Mouse (Mus musculus) heart, embryonic 16.5 days (tissue): Measurements from ENCODE around the gene Szt2. TPM values are rescaled to one million over a fixed set of nuclear protein-coding genes. Genes with fewer than 3 reads are reported as not detected.

Experiments used
- ATAC-seq: fragments of 200-750 bp; cut with Nextera tagmentation; replicated peaks from 2 replicates; pipeline ENCODE4 v1.8.0; 2017; ENCODE audit warnings: moderate number of reproducible peaks; ENCODE audit not compliant: insufficient read depth, low FRiP score; ENCODE audit errors: extremely low read depth
- H3K27ac ChIP-seq: fragments of 300-500 bp; sonication (generic); 2 replicates; pipeline ENCODE4 v1.5.1; 2014; ENCODE audit warnings: mild to moderate bottlenecking, low read length, control low read depth, moderate library complexity
- H3K27me3 ChIP-seq: fragments of 300-500 bp; sonication (generic); 2 replicates; pipeline ENCODE4 v1.6.1; 2014; ENCODE audit warnings: low read length, mixed read lengths; ENCODE audit not compliant: control insufficient read depth, insufficient read depth
- H3K36me3 ChIP-seq: fragments of 300-500 bp; sonication (generic); 2 replicates; pipeline ENCODE4 v1.6.1; 2014; ENCODE audit not compliant: control insufficient read depth, insufficient read depth
- H3K4me1 ChIP-seq: fragments of 300-500 bp; sonication (generic); 2 replicates; pipeline ENCODE4 v1.6.1; 2014; ENCODE audit warnings: low read length, mixed read lengths; ENCODE audit not compliant: control insufficient read depth, insufficient read depth
- H3K4me2 ChIP-seq: fragments of 300-500 bp; sonication (generic); 2 replicates; pipeline ENCODE4 v1.6.1; 2014; ENCODE audit warnings: low read depth, mild to moderate bottlenecking, control low read depth, low read length
- H3K4me3 ChIP-seq: fragments of 300-500 bp; sonication (generic); 2 replicates; pipeline ENCODE4 v1.5.1; 2014; ENCODE audit warnings: mild to moderate bottlenecking, control low read depth, low read length
- H3K9ac ChIP-seq: fragments of 300-500 bp; sonication (generic); 2 replicates; pipeline ENCODE4 v1.6.1; 2014; ENCODE audit warnings: low read length, control low read depth
- H3K9me3 ChIP-seq: fragments of 300-500 bp; sonication (generic); replicated peaks from 2 replicates; pipeline ENCODE4 v1.6.1; 2016; ENCODE audit warnings: low read length; ENCODE audit not compliant: control insufficient read depth
- WGBS: fragments of 180-500 bp; shearing (Covaris S2); extraction: QIAGEN DNeasy Blood & Tissue Kit; methylation state at CpG from one replicate; pipeline ENCODE4 v1.1.7; 2014; 5-methylcytosine and 5-hydroxymethylcytosine counted together
- polyA plus RNA-seq: library from polyadenylated mRNA; unstranded; fragments of >200 nt; fragmentation: Nextera tagmentation; extraction: Ambion mirVana; gene quantifications from 2 replicates; pipeline ENCODE4 v1.2.1, GENCODE M21; 2015

Szt2 gene
- polyA plus RNA-seq, 1 experiment from 2014 or later, result 5.3 TPM

GRCm38 (mm10) chr4:118429215-118429895, 20.3 kb upstream of the Szt2 start:
- Histone ChIP-seq H3K4me2 (peak overlapping the region; percentile 97), H3K9ac (peak overlapping the region; percentile 6; the same call in 1 of the 2 replicates), H3K27ac (peak overlapping the region; percentile 89; the same call in 1 of the 2 replicates), H3K4me3 (peak overlapping the region; percentile 91), H3K27me3 (no peaks in the 10 kb centered on the region), H3K9me3 (no peaks in the 10 kb centered on the region), H3K36me3 (peaks cover 41% of the 10 kb centered on the region), H3K4me1 (peaks cover 29% of the 10 kb centered on the region)
- no peak for ATAC-seq
- 48% methylated on average over 7 of the region's 7 CpGs for WGBS

GRCm38 (mm10) chr4:118428531-118429214, 19.6 kb upstream of the Szt2 start:
- Histone ChIP-seq H3K9ac (peak overlapping the region; percentile 95), H3K4me3 (peak overlapping the region; percentile 91), H3K4me1 (peaks cover 25% of the 10 kb centered on the region), H3K27ac (peak overlapping the region; percentile 89), H3K27me3 (no peaks in the 10 kb centered on the region), H3K4me2 (peak overlapping the region; percentile 97), H3K36me3 (peaks cover 35% of the 10 kb centered on the region), H3K9me3 (no peaks in the 10 kb centered on the region)
- whole genome bisulfite sequencing, result 27% methylated on average over 15 of the region's 15 CpGs
- ATAC-seq, result peak; percentile 20; the same call in 1 of the 2 replicates

DNA sequence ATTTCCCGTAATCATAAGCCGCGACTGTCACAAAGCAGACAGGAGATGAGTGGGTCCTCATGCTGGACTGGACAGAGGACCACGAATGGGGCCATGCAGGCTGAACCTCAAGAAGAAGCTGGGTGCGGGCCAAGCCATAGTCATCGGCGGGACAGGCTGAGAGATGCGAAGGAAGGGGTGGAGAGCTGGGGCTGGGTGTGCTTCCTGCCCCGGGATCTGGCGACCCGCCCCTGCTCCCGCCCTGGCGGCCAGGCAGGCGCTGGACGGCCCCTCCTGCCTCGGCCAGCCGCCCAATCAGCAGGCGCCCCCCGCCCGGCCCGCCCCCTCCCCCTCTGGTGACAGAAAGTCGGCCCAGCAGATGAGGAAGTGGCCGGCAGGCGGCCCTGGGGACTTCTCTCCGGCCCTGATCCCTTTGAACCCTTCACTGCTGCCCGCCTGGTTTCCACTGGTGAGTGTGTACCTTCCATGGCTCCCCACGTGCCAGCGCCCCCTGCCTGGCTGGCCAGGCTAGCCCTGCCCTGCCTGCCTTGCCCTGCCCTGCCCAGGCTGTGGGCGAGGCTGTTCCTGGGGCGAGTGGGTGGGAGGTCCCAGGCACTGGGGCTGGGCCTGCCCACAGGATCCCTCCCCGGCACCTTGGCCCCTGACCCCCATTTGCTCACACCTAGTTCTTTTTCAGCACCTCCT, 18.8 kb upstream of the Szt2 start, which contains the start of gene Elovl1:
Gene Elovl1, plus strand, starts transcription at position 326 of the 684 bp plus-strand sequence.
- under 1% methylated on average over 24 of the region's 31 CpGs for WGBS
- Histone ChIP-seq H3K4me2 (peak within 1 kb of the TSS; percentile 97), H3K4me1 (peaks cover 22% of the 10 kb centered on the region)

GRCm38 (mm10) chr4:118427415-118427767, 18.3 kb upstream of the Szt2 start:
- ATAC-seq, result no peak; the same call in 1 of the 2 replicates

More for the DNA sequence above, 18.8 kb upstream of the Szt2 start, which contains the start of gene Elovl1:
- peak; percentile 97 for ATAC-seq
- Histone ChIP-seq H3K36me3 (peaks cover 27% of the 10 kb centered on the region), H3K4me3 (peak within 1 kb of the TSS; percentile 91), H3K27ac (peak within 1 kb of the TSS; percentile 89), H3K27me3 (no peaks in the 10 kb centered on the region), H3K9me3 (no peaks in the 10 kb centered on the region), H3K9ac (peak within 1 kb of the TSS; percentile 95)

DNA sequence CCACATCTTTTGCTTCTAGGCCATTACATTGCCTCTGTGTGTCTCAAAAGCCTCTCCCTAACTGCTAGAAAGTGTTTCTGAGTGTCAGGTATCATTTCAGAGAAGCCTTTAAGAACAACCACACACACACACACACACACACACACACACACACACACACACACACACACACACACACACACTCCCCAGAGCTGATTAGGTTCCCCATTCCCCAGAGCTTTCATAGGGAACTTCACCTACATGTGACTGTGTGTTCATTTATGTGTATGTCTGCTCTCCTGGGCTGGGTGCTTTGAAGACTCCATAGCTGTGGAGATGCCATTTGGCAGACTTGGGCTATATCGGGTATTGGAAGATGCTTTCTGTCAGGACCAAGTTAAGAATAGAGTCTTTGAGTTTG, 16.3 kb upstream of the Szt2 start:
- Histone ChIP-seq H3K36me3 (peaks cover 3% of the 10 kb centered on the region; the same call in 1 of the 2 replicates), H3K4me1 (peaks cover 22% of the 10 kb centered on the region), H3K9me3 (no peaks in the 10 kb centered on the region), H3K4me3 (no peak overlapping the region), H3K9ac (no peak overlapping the region), H3K4me2 (no peak overlapping the region), H3K27ac (no peak overlapping the region), H3K27me3 (no peaks in the 10 kb centered on the region)
- no peak for ATAC-seq
- 72% methylated on average over 1 of the region's 1 CpGs for WGBS

More at GRCm38 (mm10) chr4:118427415-118427767, 18.3 kb upstream of the Szt2 start:
- peaks cover 22% of the 10 kb centered on the region for H3K36me3 ChIP-seq
- peak overlapping the region; percentile 97 for H3K4me2 ChIP-seq
- peak overlapping the region; percentile 91 for H3K4me3 ChIP-seq
- H3K9me3 ChIP-seq, result no peaks in the 10 kb centered on the region
- peak overlapping the region; percentile 95 for H3K9ac ChIP-seq
- peaks cover 22% of the 10 kb centered on the region for H3K4me1 ChIP-seq
- H3K27ac ChIP-seq, result peak overlapping the region; percentile 89
- WGBS, result 3% methylated on average over 5 of the region's 5 CpGs
- no peaks in the 10 kb centered on the region for H3K27me3 ChIP-seq

DNA sequence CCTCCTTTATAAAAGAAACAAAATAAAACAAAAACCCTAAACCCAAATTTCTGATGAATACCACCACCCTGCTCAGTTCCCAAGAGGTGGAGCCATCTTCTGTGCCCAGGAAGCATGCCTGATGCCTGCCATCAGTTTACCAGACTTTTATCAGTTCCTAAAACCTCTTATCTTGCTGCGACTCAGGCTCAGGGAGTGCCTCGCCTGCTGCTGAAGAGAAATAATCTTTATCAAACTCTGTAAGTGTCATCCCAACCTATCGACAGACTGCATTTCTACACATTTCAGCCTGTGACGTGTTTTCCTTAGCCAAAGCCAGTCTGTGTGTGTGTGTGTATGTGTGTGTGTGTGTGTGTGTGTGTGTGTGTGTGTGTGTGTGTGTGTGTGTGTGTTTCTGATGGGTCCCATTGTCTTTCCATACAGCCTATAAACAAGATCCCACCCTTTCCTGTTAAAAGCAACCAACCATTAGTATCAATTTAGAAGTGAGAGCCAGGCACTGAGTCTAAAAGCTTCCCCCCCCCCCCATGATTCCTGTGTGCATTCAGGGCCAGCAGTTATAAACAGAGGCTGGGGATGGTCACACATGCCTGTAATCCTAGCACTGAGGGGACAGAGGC, 15.6 kb upstream of the Szt2 start:
- 45% methylated on average over 4 of the region's 4 CpGs for WGBS

DNA sequence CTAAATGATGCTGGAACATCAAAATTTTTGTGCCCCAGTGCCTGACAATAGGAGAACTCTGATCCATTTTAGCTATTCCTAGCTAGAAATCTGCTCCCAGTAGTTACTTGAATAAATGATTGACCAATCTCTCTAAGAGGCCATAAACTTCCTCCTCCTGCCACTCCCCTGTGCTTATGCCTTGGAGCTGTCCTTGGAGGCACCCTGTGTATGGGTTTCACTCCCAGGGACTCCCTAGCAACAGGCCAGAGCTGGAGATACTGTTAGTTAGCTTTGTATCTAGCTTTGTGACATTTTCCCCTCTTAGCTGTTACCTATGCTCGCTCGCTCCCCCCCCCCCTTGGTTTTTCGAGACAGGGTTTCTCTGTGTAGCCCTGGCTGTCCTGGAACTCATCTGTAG, 12.3 kb upstream of the Szt2 start:
- Histone ChIP-seq H3K36me3 (peaks cover 11% of the 10 kb centered on the region), H3K9ac (no peak overlapping the region), H3K4me2 (no peak overlapping the region), H3K4me1 (no peaks in the 10 kb centered on the region), H3K4me3 (no peak overlapping the region), H3K9me3 (no peaks in the 10 kb centered on the region), H3K27me3 (no peaks in the 10 kb centered on the region), H3K27ac (no peak overlapping the region)
- WGBS, result 95% methylated on average over 3 of the region's 3 CpGs
- ATAC-seq, result no peak

More for the DNA sequence above, 15.6 kb upstream of the Szt2 start:
- Histone ChIP-seq H3K27ac (no peak overlapping the region), H3K36me3 (peaks cover 3% of the 10 kb centered on the region; the same call in 1 of the 2 replicates), H3K27me3 (no peaks in the 10 kb centered on the region), H3K4me2 (no peak overlapping the region), H3K4me1 (peaks cover 16% of the 10 kb centered on the region), H3K9me3 (no peaks in the 10 kb centered on the region), H3K4me3 (no peak overlapping the region), H3K9ac (no peak overlapping the region)
- no peak for ATAC-seq

GRCm38 (mm10) chr4:118417112-118417797, 8.2 kb upstream of the Szt2 start:
- Histone ChIP-seq H3K36me3 (peaks cover 47% of the 10 kb centered on the region), H3K4me2 (no peak overlapping the region), H3K27me3 (no peaks in the 10 kb centered on the region), H3K9me3 (no peaks in the 10 kb centered on the region), H3K27ac (no peak overlapping the region), H3K9ac (no peak overlapping the region), H3K4me1 (no peaks in the 10 kb centered on the region), H3K4me3 (no peak overlapping the region)
- ATAC-seq, result no peak
- WGBS, result 79% methylated on average over 13 of the region's 13 CpGs
